Mouse (Mus musculus) liver, embryonic 13.5 days (tissue): ENCODE results near the gene Rpl23a. TPM values are rescaled to one million over a fixed set of nuclear protein-coding genes. Genes with fewer than 3 reads are reported as not detected.
A peak's percentile ranks its signal among the peaks of the same experiment; 100 is the strongest.
"Not testable (repeated sequence)": the region's sequence is repeated elsewhere in the genome, so short reads cannot be mapped to it uniquely, and the experiment has no call there.

Experiments used
- ATAC-seq: fragments of 200-750 bp; cut with Nextera tagmentation; 2 replicates; pipeline ENCODE4 v1.8.0; 2017; ENCODE audit warnings: low read depth, mild to moderate bottlenecking, moderate number of reproducible peaks, moderate library complexity
- DNase-seq: peaks from one replicate; pipeline ENCODE4 v3.0.0; 2022
- H3K27ac ChIP-seq: fragments of 300-500 bp; sonication (generic); 2 replicates; pipeline ENCODE4 v1.5.1; 2015; ENCODE audit warnings: moderate library complexity, mild to moderate bottlenecking, inconsistent platforms
- H3K27me3 ChIP-seq: fragments of 300-500 bp; sonication (generic); 2 replicates; pipeline ENCODE4 v1.6.1; 2015; ENCODE audit warnings: mild to moderate bottlenecking, inconsistent platforms
- H3K36me3 ChIP-seq: fragments of 300-500 bp; sonication (generic); 2 replicates; pipeline ENCODE4 v1.6.1; 2015; ENCODE audit warnings: mild to moderate bottlenecking, inconsistent platforms
- H3K4me1 ChIP-seq: fragments of 300-500 bp; sonication (generic); replicated peaks from 2 replicates; pipeline ENCODE4 v1.6.1; 2015; ENCODE audit warnings: inconsistent platforms
- H3K4me2 ChIP-seq: fragments of 300-500 bp; sonication (generic); 2 replicates; pipeline ENCODE4 v1.6.1; 2015; ENCODE audit warnings: inconsistent platforms, mild to moderate bottlenecking, moderate library complexity
- H3K4me3 ChIP-seq: fragments of 300-500 bp; sonication (generic); replicated peaks from 2 replicates; pipeline ENCODE4 v1.5.1; 2015; ENCODE audit warnings: mild to moderate bottlenecking, inconsistent platforms
- H3K9ac ChIP-seq: fragments of 300-500 bp; sonication (generic); 2 replicates; pipeline ENCODE4 v1.6.1; 2015; ENCODE audit warnings: mild to moderate bottlenecking, inconsistent platforms
- H3K9me3 ChIP-seq: fragments of 300-500 bp; sonication (generic); replicated peaks from 2 replicates; pipeline ENCODE4 v1.6.1; 2016; ENCODE audit warnings: inconsistent platforms
- WGBS: fragments of 180-500 bp; shearing (Covaris S2); methylation state at CpG from one replicate; pipeline ENCODE4 v1.1.7; 2015; ENCODE audit not compliant: insufficient replicate concordance; 5-methylcytosine and 5-hydroxymethylcytosine counted together
- microRNA-seq: library from miRNA; unstranded; fragments of <30 nt; microRNA quantifications from one replicate; pipeline ENCODE4, GENCODE M21; 2016
- polyA plus RNA-seq: library from polyadenylated mRNA; unstranded; fragments of >200 nt; fragmentation: Nextera tagmentation; extraction: Ambion mirVana; gene quantifications from 2 replicates; pipeline ENCODE4 v1.2.1, GENCODE M21; 2015

Rpl23a gene
- polyA plus RNA-seq, 1 experiment from 2014 or later = 1,033 TPM

DNA sequence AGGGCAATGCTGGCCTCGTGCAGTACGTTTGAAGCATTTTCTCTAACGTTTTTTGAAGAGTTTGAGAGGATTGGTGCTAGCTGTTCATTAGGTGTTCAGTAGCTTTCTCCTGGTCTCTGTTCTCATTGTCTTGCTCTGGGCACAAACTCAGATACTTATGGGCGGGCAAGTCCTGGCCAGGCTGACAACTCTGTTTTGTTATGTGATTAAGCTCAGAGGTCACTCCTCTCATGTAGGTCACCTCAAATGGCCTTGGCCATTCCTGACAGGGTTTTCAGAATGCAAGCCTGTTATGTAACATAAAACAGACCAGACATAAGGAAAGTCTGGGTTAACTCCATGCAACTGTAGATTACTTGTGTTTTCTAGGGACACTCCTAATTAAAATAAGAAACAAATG lies 45.8 kb downstream of the Rpl23a start:
- H3K9me3 ChIP-seq = no peaks in the 10 kb centered on the region
- ATAC-seq (no peak; the same call in 1 of the 2 replicates), DNase-seq (no peak)
- H3K27me3 ChIP-seq = no peaks in the 10 kb centered on the region
- no peak overlapping the region for H3K9ac ChIP-seq
- H3K4me1 ChIP-seq = peaks cover 85% of the 10 kb centered on the region
- H3K4me3 ChIP-seq = no peak overlapping the region
- no peak overlapping the region for H3K4me2 ChIP-seq
- H3K27ac ChIP-seq = no peak overlapping the region
- no peaks in the 10 kb centered on the region for H3K36me3 ChIP-seq
- WGBS = 76% methylated on average over 4 of the region's 4 CpGs

- no peak for ATAC-seq
- whole genome bisulfite sequencing = 40% methylated on average over 1 of the region's 1 CpGs
- no peak overlapping the region for H3K4me3 ChIP-seq
These were observed 47.3 kb downstream of the Rpl23a start for GRCm38 (mm10) chr11:78136132-78136531.

DNA sequence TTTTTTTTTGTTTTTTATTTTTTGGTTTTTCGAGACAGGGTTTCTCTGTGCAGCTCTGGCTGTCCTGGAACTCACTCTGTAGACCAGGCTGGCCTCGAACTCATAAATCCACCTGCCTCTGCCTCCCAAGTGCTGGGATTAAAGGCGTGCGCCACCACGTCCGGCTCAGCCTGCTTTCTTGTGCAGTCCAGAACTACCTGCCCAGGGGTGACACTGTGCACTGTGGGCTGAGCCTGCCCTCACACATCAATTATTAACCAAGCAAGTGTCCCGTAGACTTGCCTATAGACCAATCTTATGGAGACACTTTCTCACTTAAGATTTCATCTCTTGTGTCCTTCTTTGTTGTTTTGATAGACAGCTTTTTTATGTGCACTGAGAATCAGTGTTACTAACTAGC lies 48.1 kb downstream of the Rpl23a start:
- not testable (repeated sequence) for DNase-seq

More at GRCm38 (mm10) chr11:78136132-78136531, 47.3 kb downstream of the Rpl23a start:
- DNase-seq = no peak
- Histone ChIP-seq H3K27ac (peak overlapping the region; percentile 68), H3K9ac (no peak overlapping the region), H3K36me3 (no peaks in the 10 kb centered on the region), H3K9me3 (no peaks in the 10 kb centered on the region), H3K27me3 (no peaks in the 10 kb centered on the region), H3K4me2 (no peak overlapping the region), H3K4me1 (peaks cover 85% of the 10 kb centered on the region)

DNA sequence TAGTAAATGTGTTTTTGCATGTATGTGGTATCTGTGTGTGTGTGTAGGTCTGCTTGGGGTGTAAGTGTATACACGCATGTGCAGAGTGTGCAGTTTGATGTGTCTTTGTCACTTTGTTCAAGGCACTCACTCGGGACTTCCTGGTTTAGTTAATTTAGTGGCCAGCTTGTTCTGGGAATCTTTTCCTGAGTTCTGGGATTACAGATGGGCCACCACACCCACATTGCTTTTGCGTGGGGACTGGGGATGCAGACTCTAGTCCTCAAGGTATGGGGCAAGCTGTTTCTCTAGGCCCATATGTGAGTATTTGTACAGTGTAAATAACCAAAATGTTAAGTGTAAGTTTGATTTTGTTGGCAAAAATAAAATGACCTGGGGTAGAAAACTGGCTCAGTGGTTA lies 49.0 kb downstream of the Rpl23a start:
- DNase-seq (no peak), ATAC-seq (no peak)
- Histone ChIP-seq H3K4me2 (no peak overlapping the region), H3K4me1 (peaks cover 82% of the 10 kb centered on the region), H3K36me3 (no peaks in the 10 kb centered on the region), H3K4me3 (no peak overlapping the region), H3K27me3 (no peaks in the 10 kb centered on the region), H3K9ac (no peak overlapping the region), H3K27ac (peak overlapping the region; percentile 36; the same call in 1 of the 2 replicates), H3K9me3 (no peaks in the 10 kb centered on the region)
- WGBS = 66% methylated on average over 3 of the region's 3 CpGs

More for the DNA sequence above, 48.1 kb downstream of the Rpl23a start:
- peaks cover 83% of the 10 kb centered on the region for H3K4me1 ChIP-seq
- ATAC-seq, H3K36me3 ChIP-seq, H3K9ac ChIP-seq, H3K4me3 ChIP-seq, H3K27me3 ChIP-seq, H3K9me3 ChIP-seq, H3K4me2 ChIP-seq, H3K27ac ChIP-seq: not testable (repeated sequence)
- WGBS = 70% methylated on average over 7 of the region's 7 CpGs

- peak overlapping the region; percentile 36 for H3K27ac ChIP-seq
- H3K36me3 ChIP-seq = no peaks in the 10 kb centered on the region
- no peak overlapping the region for H3K4me2 ChIP-seq
- no peaks in the 10 kb centered on the region for H3K9me3 ChIP-seq
- ATAC-seq (peak; percentile 47; the same call in 1 of the 2 replicates), DNase-seq (no peak)
- H3K9ac ChIP-seq = no peak overlapping the region
- H3K4me3 ChIP-seq = no peak overlapping the region
- H3K27me3 ChIP-seq = no peaks in the 10 kb centered on the region
- H3K4me1 ChIP-seq = peaks cover 82% of the 10 kb centered on the region
- 29% methylated on average over 6 of the region's 6 CpGs for WGBS
These were observed 49.5 kb downstream of the Rpl23a start for GRCm38 (mm10) chr11:78133915-78134314.

Small RNAs within 50 kb of the gene (microRNA-seq; reads per million reads assigned to microRNA genes)
- 2.1 reads per million for gene Mir7653

Other genes starting within 250 kb of the Rpl23a start
- gene Phf12, start 200.8 kb downstream of the Rpl23a start, polyA plus RNA-seq = 6.5 and 7.6 TPM in 2 replicates
- gene Dhrs13, start 151.3 kb downstream of the Rpl23a start, polyA plus RNA-seq = 18.2 and 19.3 TPM in 2 replicates
- gene Flot2, start 145.7 kb downstream of the Rpl23a start, polyA plus RNA-seq = 24.6 and 27.1 TPM in 2 replicates
- gene Eral1, start 103.2 kb downstream of the Rpl23a start, polyA plus RNA-seq = 19.1 and 20.2 TPM in 2 replicates
- gene Fam222b, start 88.9 kb downstream of the Rpl23a start, polyA plus RNA-seq = 3.7 and 5.5 TPM in 2 replicates
- 28.0 and 34.6 TPM in 2 replicates for gene Traf4, start 18.0 kb downstream of the Rpl23a start, polyA plus RNA-seq
- gene Nek8, start 6.9 kb downstream of the Rpl23a start, polyA plus RNA-seq = 8.9 and 9.2 TPM in 2 replicates
- 50.3 and 54.3 TPM in 2 replicates for gene Tlcd1, start 6.9 kb downstream of the Rpl23a start, polyA plus RNA-seq
- gene Rab34, start 4.8 kb upstream of the Rpl23a start, polyA plus RNA-seq = 13.5 and 15.6 TPM in 2 replicates
- 0.44 and 0.65 TPM in 2 replicates for gene Proca1, start 9.8 kb upstream of the Rpl23a start, polyA plus RNA-seq
- 29.6 and 29.8 TPM in 2 replicates for gene Sdf2, start 62.2 kb upstream of the Rpl23a start, polyA plus RNA-seq
- 9.8 and 12.3 TPM in 2 replicates for gene Supt6, start 62.4 kb upstream of the Rpl23a start, polyA plus RNA-seq
- gene 2610507B11Rik, start 78.2 kb upstream of the Rpl23a start, polyA plus RNA-seq = 33.6 and 42.8 TPM in 2 replicates
- 0.06 TPM in 1 of 2 replicates, not detected in the other for gene BC030499, start 107.3 kb upstream of the Rpl23a start, polyA plus RNA-seq
- 30.3 and 32.6 TPM in 2 replicates for gene Spag5, start 117.9 kb upstream of the Rpl23a start, polyA plus RNA-seq
- gene Aldoc, start 139.4 kb upstream of the Rpl23a start, polyA plus RNA-seq = 4.9 and 5.2 TPM in 2 replicates
- gene Pigs, start 144.8 kb upstream of the Rpl23a start, polyA plus RNA-seq = 32.3 and 37.1 TPM in 2 replicates
- 27.4 and 28.0 TPM in 2 replicates for gene Unc119, start 159.9 kb upstream of the Rpl23a start, polyA plus RNA-seq
- gene Foxn1, start 203.0 kb upstream of the Rpl23a start, polyA plus RNA-seq = not detected in 2 replicates
- 0.07 TPM in 1 of 2 replicates, not detected in the other for gene Slc13a2, start 238.6 kb upstream of the Rpl23a start, polyA plus RNA-seq